Mouse (Mus musculus): Measurements from ENCODE around the gene Zfp385a.
A peak's percentile ranks its signal among the peaks of the same experiment; 100 is the strongest.

The Zfp385a gene

GRCm38 (mm10) chr15:103339961-103340337 lies at the start of gene Zfp385a:
Gene Zfp385a, minus strand, starts transcription at chr15:103340093.
- peak; percentile 58 for DNase-seq (ENCODE audit: low read depth)

GRCm38 (mm10) chr15:103388556-103389145 lies 48.8 kb upstream of the Zfp385a start:
- peak; percentile 85 for DNase-seq (ENCODE audit: low read depth)

- DNase-seq (ENCODE audit: low read depth): no peak
These were observed 44.0 kb upstream of the Zfp385a start for GRCm38 (mm10) chr15:103383771-103384488.

GRCm38 (mm10) chr15:103382795-103383406 lies 43.0 kb upstream of the Zfp385a start:
- no peak for DNase-seq (ENCODE audit: low read depth)

GRCm38 (mm10) chr15:103382075-103382474 lies 42.2 kb upstream of the Zfp385a start:
- peak; percentile 77 for DNase-seq (ENCODE audit: low read depth)

GRCm38 (mm10) chr15:103378665-103379356 lies 38.9 kb upstream of the Zfp385a start:
- no peak for DNase-seq (ENCODE audit: low read depth)

GRCm38 (mm10) chr15:103377752-103378664 lies 38.1 kb upstream of the Zfp385a start:
- no peak for DNase-seq (ENCODE audit: low read depth)

- DNase-seq (ENCODE audit: low read depth): no peak
These were observed 37.0 kb upstream of the Zfp385a start for GRCm38 (mm10) chr15:103376837-103377269.

- DNase-seq (ENCODE audit: low read depth): no peak
These were observed 35.4 kb upstream of the Zfp385a start for GRCm38 (mm10) chr15:103375112-103375800.

- DNase-seq (ENCODE audit: low read depth): no peak
These were observed 32.6 kb upstream of the Zfp385a start for GRCm38 (mm10) chr15:103372461-103372860.

- no peak for DNase-seq (ENCODE audit: low read depth)
These were observed 31.8 kb upstream of the Zfp385a start for GRCm38 (mm10) chr15:103371741-103372140.

- no peak for DNase-seq (ENCODE audit: low read depth)
These were observed 31.3 kb upstream of the Zfp385a start for GRCm38 (mm10) chr15:103371208-103371607.

GRCm38 (mm10) chr15:103370462-103370861 lies 30.6 kb upstream of the Zfp385a start:
- DNase-seq (ENCODE audit: low read depth): peak; percentile 75

- no peak for DNase-seq (ENCODE audit: low read depth)
These were observed 29.2 kb upstream of the Zfp385a start for GRCm38 (mm10) chr15:103369123-103369522.

- no peak for DNase-seq (ENCODE audit: low read depth)
These were observed 28.5 kb upstream of the Zfp385a start for GRCm38 (mm10) chr15:103368179-103368940.

- peak; percentile 66 for DNase-seq (ENCODE audit: low read depth)
These were observed 26.7 kb upstream of the Zfp385a start, which contains the start of gene Itga5 for GRCm38 (mm10) chr15:103366376-103367149. Gene Itga5, minus strand, starts transcription at chr15:103366763.

- DNase-seq (ENCODE audit: low read depth): peak; percentile 67
These were observed 25.8 kb upstream of the Zfp385a start for GRCm38 (mm10) chr15:103365471-103366375.

- DNase-seq (ENCODE audit: low read depth): peak; percentile 54
These were observed 24.9 kb upstream of the Zfp385a start for GRCm38 (mm10) chr15:103364761-103365160.

Measured in 416B (cell line).